Mouse (Mus musculus) urinary bladder, adult 2 months (tissue): ENCODE measurements around the gene Artn. TPM values are rescaled to one million over a fixed set of nuclear protein-coding genes. Genes with fewer than 3 reads are reported as not detected.

Experiments
- DNase-seq: peaks from one replicate; pipeline ENCODE4 v3.0.0; 2022; ENCODE audit warnings: low spot score
- polyA plus RNA-seq: library from polyadenylated mRNA; depleted of rRNA; stranded (reverse); fragments of >200 nt; gene quantifications from 2 replicates; pipeline ENCODE4 v1.2.3, GENCODE M21; 2012; rRNA removed

The Artn gene
- polyA plus RNA-seq, 1 experiment = 7.2 TPM

GRCm38 (mm10) chr4:117890031-117890430, 39.5 kb downstream of the Artn start:
- no peak for DNase-seq

DNA sequence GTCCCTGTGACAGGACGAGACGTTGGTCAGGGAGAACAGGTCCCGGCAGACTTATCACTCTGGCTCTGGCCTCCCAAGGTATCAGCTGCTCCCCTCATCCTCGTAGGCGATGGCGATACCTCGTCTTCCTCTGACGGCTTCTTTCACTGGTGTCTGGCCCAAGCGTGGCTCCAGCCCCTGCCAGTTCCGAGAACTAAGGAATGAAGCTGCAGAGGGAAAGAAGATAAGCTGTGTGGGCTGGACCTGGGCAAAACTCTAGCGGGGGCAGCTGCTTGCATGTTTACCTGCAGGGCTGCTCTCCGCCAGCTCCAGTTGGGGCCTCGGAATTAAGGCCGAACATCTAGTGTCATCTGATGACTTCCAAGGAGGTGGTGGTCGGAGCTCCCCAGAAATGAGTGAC, 40.1 kb downstream of the Artn start:
- DNase-seq = no peak

DNA sequence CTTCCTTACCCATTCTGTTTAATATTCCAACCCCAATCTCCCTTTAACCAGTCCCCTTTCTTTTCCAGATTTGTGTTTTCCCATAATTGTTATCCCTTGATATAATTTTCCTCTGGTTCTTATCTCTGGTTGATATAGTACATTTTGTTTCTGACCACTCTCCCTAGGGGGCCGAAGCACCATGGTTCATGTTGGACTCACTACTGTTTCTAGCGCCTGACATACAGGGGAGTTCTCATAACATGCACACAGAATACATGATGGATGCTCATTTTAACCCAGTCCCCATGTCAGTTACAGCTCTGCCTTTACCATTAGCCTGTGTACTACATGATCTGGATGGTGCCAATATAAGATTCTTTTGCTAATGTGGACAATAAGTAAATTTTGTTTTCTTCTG, 41.6 kb downstream of the Artn start:
- DNase-seq = no peak

DNA sequence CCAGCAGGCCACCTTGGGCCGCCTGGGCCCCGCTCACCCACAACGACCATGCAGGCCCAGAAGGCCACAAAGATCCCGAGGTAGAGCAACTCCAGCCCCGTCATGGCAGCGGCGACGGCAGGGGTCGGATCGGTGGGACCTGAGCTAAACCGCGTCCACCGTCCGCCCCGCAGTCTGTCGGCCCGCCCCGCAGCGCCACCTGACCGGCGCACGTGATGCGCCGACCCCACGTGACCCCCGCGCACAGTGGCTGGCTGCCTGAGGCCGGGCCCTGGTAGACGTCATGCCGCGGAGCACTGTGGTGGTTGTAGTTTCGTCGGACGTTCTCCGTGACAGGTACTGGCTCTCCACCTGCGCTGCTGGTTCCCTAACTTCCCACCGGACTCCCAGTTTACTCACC, 42.4 kb downstream of the Artn start, which contains the start of gene Atp6v0b:
Gene Atp6v0b (minus strand): TSS at position 201 of the 400 bp plus-strand sequence.
- DNase-seq = peak; percentile 93

DNA sequence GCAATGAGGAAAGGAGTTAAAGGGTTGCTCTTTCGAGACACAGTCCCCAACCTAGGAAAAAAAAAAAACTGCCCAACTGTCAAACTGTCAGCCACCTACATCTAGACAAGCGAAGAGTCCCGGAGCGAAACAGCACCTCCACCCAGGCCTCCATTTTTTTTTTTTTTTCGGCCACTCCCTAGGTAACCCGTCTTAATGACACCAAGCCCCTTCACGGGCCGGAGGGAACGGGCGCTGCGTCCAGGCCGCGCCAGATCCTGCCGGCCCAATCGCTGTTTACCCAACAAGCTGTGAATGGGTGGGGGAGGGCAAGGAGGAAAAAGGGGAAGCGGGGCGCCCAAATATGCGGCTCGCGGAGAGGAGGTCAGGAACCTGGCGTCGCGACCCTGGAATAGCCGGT, 42.9 kb downstream of the Artn start:
- DNase-seq = no peak

DNA sequence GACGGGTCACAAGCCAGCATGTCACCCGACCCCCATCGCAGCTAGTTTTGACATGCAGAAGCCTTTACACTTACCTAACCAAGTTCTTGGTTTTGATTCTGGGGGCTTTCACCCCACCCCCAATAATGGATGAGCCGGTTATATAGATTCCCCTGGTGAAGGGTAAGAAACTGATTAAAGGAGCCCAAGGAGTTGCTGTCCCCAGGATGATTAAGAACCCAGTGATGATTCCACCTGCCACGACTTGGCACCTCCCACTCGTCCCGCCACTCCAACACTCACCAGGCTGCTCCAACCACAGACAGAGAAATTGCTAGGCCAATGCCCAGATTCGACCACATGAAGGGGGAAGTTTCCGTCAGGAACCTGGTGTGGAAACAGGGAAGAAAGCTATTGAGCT, 43.6 kb downstream of the Artn start:
- no peak for DNase-seq

DNA sequence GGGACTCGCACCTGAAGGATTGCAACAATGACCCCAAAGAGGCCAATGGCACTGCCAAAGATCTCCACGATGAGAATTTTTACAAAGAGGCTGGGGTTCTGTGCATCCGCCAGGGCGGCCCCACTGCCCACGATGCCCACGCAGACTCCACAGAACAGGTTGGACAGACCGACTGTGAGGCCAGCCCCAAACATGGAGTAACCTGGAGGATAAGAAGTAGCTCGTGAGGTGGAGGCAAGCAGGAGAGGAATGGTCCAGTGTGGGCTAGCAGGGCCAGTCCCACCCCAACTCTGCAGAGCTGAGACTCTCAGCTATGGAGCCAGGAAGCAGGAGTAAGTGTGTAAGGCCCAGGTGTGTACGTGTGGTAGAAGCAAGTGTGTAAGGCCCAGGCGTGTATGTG, 44.5 kb downstream of the Artn start:
- DNase-seq = no peak

- DNase-seq = no peak
Observed at GRCm38 (mm10) chr4:117884146-117884545, 45.4 kb downstream of the Artn start.

DNA sequence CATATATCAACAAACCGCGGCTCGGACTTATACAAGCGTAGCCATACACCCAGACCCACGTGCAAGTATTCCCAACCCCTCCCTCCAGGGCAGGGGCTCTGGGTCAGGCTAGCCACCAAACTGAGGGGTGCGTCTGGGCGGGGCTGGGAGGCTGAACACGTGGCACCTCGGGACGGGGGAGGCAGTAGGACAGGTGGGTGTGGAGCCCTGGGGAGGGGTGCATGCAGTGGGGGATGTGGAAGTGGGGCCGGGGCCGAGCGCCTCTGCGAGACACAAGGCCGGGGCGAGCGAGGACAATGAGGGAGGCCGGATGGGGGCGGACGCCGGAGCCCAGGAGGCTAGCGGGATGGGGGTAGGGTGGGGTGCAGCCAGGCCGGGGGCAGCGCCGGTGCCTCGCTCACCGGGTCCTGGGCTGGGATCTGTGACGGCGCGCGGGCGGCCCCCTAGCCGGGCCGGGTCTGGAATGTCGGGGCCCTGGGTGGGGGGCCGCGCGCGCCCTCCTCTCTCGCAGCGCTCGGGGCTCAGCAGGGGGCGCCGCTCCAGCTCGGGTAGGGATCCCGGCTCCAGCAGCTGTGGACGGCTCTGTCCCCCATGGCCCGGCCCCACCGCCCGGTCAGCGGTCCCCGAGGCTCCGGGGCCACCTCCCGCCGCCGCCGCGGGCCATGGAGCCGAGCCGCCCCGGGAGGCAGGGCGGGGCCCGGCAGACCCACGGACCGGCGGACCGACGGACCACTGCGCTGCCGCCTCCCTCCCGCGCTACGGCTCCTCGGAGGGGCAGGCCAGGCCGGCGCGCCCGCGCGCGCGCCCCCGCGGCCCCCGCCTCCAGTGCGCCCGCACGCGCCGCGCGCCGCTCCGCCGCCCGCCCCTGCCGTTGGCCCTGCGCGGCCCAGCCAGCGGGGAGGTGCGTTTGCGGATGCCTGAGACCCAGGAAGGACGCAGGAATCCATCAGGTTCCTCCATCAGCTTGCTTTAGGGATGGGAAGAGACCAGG, 46.6 kb downstream of the Artn start, which contains the start of gene B4galt2:
Gene B4galt2 (minus strand): TSS at position 787 of the 991 bp plus-strand sequence.
- DNase-seq = peak; percentile 51

DNA sequence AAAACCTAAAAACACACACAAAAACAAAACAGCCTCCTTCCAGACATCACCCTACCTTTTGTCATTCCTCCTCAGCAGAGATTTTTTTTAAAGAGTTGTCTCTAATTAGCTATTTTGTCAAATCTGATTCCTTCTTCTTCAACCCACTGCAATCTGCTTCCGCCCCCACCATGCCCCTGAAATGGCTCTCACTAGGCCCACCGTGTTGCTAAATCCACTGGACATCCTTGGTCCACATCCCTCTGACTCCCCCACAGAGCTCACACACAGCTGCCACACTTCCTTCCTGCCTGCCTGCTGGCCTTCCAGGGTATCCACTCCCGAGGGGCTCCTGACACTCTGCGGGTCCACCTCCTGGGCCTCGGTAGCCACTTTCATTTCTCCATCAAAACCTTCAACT, 50.9 kb downstream of the Artn start:
- no peak for DNase-seq

- DNase-seq = no peak
Observed at GRCm38 (mm10) chr4:117878301-117878700, 51.3 kb downstream of the Artn start.

Other genes with a start within 250 kb of the Artn start
- gene Dmap1, start 247.5 kb downstream of the Artn start, polyA plus RNA-seq = 33.0 and 33.9 TPM in 2 replicates
- gene Gm12845, start 205.4 kb downstream of the Artn start, polyA plus RNA-seq = not detected in 2 replicates
- gene Klf17, start 164.1 kb downstream of the Artn start, polyA plus RNA-seq = not detected in 2 replicates
- 51.2 and 58.0 TPM in 2 replicates for gene Slc6a9, start 95.3 kb downstream of the Artn start, polyA plus RNA-seq
- gene Ccdc24, start 57.2 kb downstream of the Artn start, polyA plus RNA-seq = 0.90 and 1.7 TPM in 2 replicates
- gene B4galt2, start 46.3 kb downstream of the Artn start, polyA plus RNA-seq = 18.4 and 23.8 TPM in 2 replicates
- gene Atp6v0b, start 42.4 kb downstream of the Artn start, polyA plus RNA-seq = 245 and 352 TPM in 2 replicates
- 9.6 and 14.0 TPM in 2 replicates for gene Dph2, start 37.7 kb downstream of the Artn start, polyA plus RNA-seq
- 40.0 and 40.5 TPM in 2 replicates for gene Ipo13, start 14.8 kb downstream of the Artn start, polyA plus RNA-seq
- gene St3gal3, start 205.2 kb upstream of the Artn start, polyA plus RNA-seq = 22.8 and 27.2 TPM in 2 replicates